Mouse (Mus musculus) forebrain, embryonic 15.5 days (tissue): ENCODE results near the gene Efemp2. TPM values are rescaled to one million over a fixed set of nuclear protein-coding genes. Genes with fewer than 3 reads are reported as not detected.
"Not testable (repeated sequence)": the region's sequence is repeated elsewhere in the genome, so short reads cannot be mapped to it uniquely, and the experiment has no call there.

Source experiments
- ATAC-seq: fragments of 200-750 bp; cut with Nextera tagmentation; replicated peaks from 2 replicates; pipeline ENCODE4 v1.8.0; 2017; ENCODE audit warnings: mild to moderate bottlenecking, moderate TSS enrichment, moderate library complexity
- H3K27ac ChIP-seq: fragments of 300-500 bp; sonication (generic); replicated peaks from 2 replicates; pipeline ENCODE4 v1.5.1; 2015; ENCODE audit warnings: mild to moderate bottlenecking, inconsistent platforms
- H3K27me3 ChIP-seq: fragments of 300-500 bp; sonication (generic); 2 replicates; pipeline ENCODE4 v1.6.1; 2015; ENCODE audit warnings: inconsistent platforms
- H3K36me3 ChIP-seq: fragments of 300-500 bp; sonication (generic); 2 replicates; pipeline ENCODE4 v1.6.1; 2015; ENCODE audit warnings: mild to moderate bottlenecking, inconsistent platforms
- H3K4me1 ChIP-seq: fragments of 300-500 bp; sonication (generic); 2 replicates; pipeline ENCODE4 v1.6.1; 2015; ENCODE audit warnings: inconsistent platforms
- H3K4me2 ChIP-seq: fragments of 300-500 bp; sonication (generic); replicated peaks from 2 replicates; pipeline ENCODE4 v1.6.1; 2015; ENCODE audit warnings: mild to moderate bottlenecking, inconsistent platforms
- H3K4me3 ChIP-seq: fragments of 300-500 bp; sonication (generic); 2 replicates; pipeline ENCODE4 v1.5.1; 2015; ENCODE audit warnings: mild to moderate bottlenecking, inconsistent platforms
- H3K9ac ChIP-seq: fragments of 300-500 bp; sonication (generic); replicated peaks from 2 replicates; pipeline ENCODE4 v1.6.1; 2015; ENCODE audit warnings: mild to moderate bottlenecking, inconsistent platforms
- H3K9me3 ChIP-seq: fragments of 300-500 bp; sonication (generic); 2 replicates; pipeline ENCODE4 v1.6.1; 2016; ENCODE audit warnings: inconsistent platforms
- WGBS: fragments of 180-500 bp; shearing (Covaris S2); methylation state at CpG from one replicate; pipeline ENCODE4 v1.1.7; 2015; ENCODE audit warnings: mixed read lengths; 5-methylcytosine and 5-hydroxymethylcytosine counted together
- polyA plus RNA-seq: library from polyadenylated mRNA; unstranded; fragments of >200 nt; fragmentation: Nextera tagmentation; extraction: Ambion mirVana; gene quantifications from 2 replicates; pipeline ENCODE4 v1.2.1, GENCODE M21; 2015

Gene Efemp2
- polyA plus RNA-seq, 1 experiment from 2014 or later: 30.1 TPM

DNA sequence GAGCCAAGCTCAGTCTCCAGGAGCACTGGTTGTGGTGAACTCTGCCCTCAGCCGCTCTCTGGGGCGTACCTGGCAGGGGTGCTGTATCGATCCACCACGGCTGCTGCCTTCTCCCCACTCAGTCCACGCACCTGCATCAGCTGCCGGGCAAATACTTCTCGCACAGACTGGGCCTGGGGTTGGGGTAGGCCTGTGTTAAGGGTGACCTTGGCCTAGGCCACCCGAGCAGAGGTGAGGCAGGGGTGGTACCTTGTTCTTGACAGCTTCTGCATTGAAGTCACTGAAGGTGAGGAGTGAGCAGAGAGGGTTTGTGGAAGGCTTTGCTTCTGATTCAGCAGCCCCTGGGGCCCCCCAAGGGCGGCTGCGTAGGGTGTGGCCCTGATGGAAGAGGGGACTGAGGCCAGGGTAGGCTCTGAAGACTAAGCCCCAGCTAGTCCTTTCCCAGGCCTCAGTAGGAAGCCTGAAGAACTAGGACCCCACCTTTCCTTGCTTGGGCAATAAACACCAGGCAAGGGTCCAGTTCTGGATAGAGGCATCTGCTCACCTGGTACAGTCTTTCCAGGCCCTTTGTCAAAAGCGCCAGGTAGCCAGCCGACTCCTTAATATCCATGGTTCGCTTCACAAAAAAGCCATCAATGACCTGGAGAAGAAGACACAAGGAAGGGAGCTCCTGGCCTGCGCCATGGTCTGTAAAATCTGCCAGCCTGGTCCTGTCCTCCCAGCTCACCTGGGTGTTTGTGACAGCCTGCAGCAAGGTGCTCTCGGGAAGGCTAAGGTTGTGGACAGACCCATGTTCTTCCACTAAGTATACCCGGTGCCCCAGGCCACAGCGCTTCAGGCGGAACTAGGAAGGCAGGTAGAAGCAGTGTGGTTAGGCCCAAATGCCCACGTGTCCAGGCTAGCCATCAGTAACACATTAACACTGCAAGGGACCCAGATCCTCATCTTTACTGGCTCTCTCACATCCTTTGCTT lies 9.9 kb downstream of the Efemp2 start:
- no peak for ATAC-seq
- Histone ChIP-seq H3K4me1 (peaks cover 17% of the 10 kb centered on the region), H3K9me3 (no peaks in the 10 kb centered on the region), H3K36me3 (peaks cover 37% of the 10 kb centered on the region), H3K4me2 (no peak overlapping the region), H3K4me3 (no peak overlapping the region), H3K27ac (no peak overlapping the region), H3K27me3 (no peaks in the 10 kb centered on the region), H3K9ac (no peak overlapping the region)
- WGBS: 95% methylated on average over 19 of the region's 19 CpGs

DNA sequence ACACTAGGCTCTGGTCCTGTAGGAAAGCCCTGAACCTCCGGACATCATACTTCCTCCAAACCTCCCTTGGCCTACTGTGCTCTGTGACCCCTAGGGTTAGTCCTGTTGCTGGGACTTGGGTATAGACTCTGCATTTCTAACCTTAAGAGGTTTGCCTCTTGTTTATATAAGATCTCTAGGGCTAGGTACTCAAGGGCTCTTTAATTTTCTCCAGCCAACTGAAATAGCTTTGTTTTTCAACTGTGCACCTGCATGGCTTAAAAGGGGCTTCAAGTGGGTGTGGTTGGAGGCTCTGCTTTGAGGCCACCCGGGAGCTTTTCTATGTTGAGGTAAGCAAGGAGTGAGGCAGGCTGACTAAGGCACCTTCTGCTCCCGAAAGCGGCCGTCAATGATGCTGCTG lies 10.7 kb downstream of the Efemp2 start:
- Histone ChIP-seq H3K4me3 (no peak overlapping the region), H3K9me3 (no peaks in the 10 kb centered on the region), H3K36me3 (peaks cover 37% of the 10 kb centered on the region), H3K27ac (no peak overlapping the region), H3K9ac (no peak overlapping the region), H3K4me2 (no peak overlapping the region), H3K4me1 (peaks cover 25% of the 10 kb centered on the region), H3K27me3 (no peaks in the 10 kb centered on the region)
- 95% methylated on average over 5 of the region's 5 CpGs for WGBS
- ATAC-seq: no peak

DNA sequence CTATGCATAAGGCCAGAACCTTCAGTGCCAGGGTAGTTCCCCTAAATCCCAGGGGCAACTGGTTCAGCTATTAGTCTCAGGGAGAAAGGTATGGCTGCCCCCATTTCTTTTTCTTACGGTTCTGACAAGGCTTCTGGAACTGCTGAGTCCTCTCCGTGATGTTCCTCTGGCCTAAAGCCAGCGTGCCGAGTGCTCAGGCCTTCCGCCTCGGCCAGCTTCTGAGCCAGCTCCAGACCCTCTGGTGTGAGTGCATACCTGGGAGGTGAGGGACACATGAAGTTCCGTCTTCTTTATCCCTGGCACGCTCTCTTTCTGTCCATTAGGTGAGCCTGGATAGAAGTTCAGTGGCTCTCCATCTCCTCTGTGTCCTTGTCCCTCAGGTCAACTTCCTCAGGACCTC lies 11.6 kb downstream of the Efemp2 start:
- no peak for ATAC-seq
- Histone ChIP-seq H3K9ac (no peak overlapping the region), H3K27ac (no peak overlapping the region), H3K4me3 (no peak overlapping the region), H3K4me2 (no peak overlapping the region), H3K9me3 (no peaks in the 10 kb centered on the region), H3K27me3 (no peaks in the 10 kb centered on the region), H3K4me1 (peaks cover 31% of the 10 kb centered on the region), H3K36me3 (peaks cover 37% of the 10 kb centered on the region)
- 91% methylated on average over 8 of the region's 8 CpGs for WGBS

DNA sequence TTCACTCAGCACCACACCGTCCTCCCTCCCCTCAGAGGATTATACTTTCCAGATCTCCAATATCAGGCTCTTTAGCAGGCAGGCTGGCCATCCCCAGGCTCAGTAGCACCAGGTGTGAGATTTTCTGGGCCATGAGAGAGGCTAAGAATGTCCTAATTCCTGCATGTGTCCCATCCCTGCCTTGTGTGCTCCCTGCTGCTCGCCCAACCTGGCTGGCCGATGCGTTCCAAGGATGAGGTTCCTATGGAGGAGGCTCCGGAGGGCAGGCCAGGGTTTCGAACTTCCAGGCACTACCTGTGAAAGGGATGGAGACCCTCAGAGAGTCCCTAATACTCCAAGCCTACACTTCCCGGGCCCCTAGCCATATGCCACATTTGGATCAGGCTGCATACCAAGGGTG lies 12.1 kb downstream of the Efemp2 start:
- Histone ChIP-seq H3K27ac (no peak overlapping the region), H3K4me2 (no peak overlapping the region), H3K9me3 (no peaks in the 10 kb centered on the region), H3K9ac (no peak overlapping the region), H3K36me3 (peaks cover 37% of the 10 kb centered on the region), H3K27me3 (no peaks in the 10 kb centered on the region), H3K4me1 (peaks cover 31% of the 10 kb centered on the region), H3K4me3 (no peak overlapping the region)
- ATAC-seq: no peak
- WGBS: 96% methylated on average over 7 of the region's 7 CpGs

DNA sequence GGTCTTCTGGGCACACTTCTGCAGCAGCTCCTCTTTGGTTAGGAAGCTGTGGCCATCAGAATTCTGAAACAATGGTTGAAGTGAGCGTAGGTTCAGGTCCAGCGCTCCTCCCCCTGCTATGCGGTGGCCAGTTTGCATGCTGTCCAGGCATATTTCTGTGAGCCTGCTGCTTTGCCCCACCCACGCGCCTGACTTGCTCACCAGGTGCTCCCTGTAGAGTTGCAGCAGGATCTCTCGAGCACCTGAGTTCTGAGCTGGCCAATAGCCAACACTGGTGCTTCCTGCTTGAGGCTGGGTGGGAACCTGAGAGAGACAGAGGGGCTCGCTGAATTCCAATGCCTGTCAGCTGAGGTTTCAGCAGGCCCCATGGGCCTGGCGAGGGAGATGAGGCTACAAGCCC lies 12.5 kb downstream of the Efemp2 start:
- Histone ChIP-seq H3K4me3 (no peak overlapping the region), H3K27me3 (no peaks in the 10 kb centered on the region), H3K36me3 (peaks cover 37% of the 10 kb centered on the region), H3K4me2 (no peak overlapping the region), H3K9ac (no peak overlapping the region), H3K27ac (no peak overlapping the region), H3K9me3 (no peaks in the 10 kb centered on the region), H3K4me1 (peaks cover 31% of the 10 kb centered on the region)
- ATAC-seq: no peak
- WGBS: 88% methylated on average over 8 of the region's 8 CpGs

DNA sequence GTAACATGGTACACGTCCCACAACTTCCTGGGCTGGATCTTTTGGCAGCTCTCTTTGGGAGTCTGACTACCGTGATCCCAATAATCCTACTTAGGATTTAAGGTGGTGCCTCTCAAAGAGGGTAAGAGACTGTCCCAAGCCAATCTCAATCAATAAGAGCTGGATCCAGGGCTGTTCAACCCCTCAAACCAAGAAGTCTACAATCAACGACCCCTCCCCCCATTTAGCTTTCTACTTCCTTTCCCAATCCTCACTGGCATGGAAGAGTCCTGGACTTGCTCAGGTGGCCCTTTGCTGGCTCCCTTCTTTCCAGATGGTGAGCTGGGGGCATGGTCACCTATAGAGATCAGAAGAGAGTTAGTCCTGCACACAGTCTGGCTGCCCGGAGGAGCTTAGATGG lies 13.0 kb downstream of the Efemp2 start:
- ATAC-seq: no peak
- WGBS: 91% methylated on average over 4 of the region's 4 CpGs
- Histone ChIP-seq H3K27ac (no peak overlapping the region), H3K9ac (no peak overlapping the region), H3K27me3 (no peaks in the 10 kb centered on the region), H3K4me2 (no peak overlapping the region), H3K4me1 (peaks cover 34% of the 10 kb centered on the region), H3K36me3 (peaks cover 36% of the 10 kb centered on the region), H3K9me3 (no peaks in the 10 kb centered on the region), H3K4me3 (peak overlapping the region; percentile 61)

DNA sequence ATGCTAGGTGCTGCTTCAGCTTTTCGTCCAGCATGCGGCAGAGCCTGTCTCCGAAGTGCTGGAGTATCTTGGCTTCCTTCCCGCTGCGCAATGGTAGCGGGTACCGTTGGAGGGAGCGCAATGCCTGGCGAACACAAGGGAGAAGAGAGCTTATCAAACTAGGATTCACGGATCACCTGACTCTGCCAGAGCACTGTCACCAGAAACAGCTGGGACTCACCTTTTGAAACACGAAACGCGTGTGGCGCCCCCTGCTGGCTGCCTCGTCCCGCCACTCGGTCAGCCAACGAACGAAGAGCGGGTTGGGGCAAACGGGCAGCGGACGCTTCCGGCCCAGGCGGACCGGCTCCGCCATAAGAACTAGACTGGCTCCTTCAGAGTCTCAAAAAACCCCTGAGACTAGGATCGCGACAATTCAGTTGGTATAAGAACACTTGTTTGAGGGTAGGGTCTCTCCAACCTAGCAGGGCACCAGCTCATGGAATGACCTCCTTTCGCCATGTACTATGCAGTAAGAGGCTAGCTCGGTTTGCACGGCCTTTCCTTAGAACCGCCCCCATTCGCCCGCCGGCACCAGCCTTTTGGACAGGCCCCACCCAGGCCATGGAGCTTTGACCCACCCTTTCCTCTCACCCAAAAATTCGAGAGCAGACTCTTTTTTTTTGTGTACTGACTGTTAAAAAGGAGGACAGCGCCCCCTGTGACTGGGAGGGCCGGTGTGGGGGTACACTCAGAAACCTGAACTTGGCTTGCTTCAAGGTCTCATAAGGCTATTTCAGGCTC lies 14.2 kb downstream of the Efemp2 start, which contains the start of gene Mus81:
Gene Mus81 (minus strand): TSS at position 635 of the 783 bp plus-strand sequence.
- Histone ChIP-seq H3K36me3 (peaks cover 32% of the 10 kb centered on the region), H3K27ac (peak within 1 kb of the TSS; percentile 99), H3K27me3 (no peaks in the 10 kb centered on the region), H3K9me3 (no peaks in the 10 kb centered on the region), H3K4me3 (peak within 1 kb of the TSS; percentile 61), H3K9ac (peak within 1 kb of the TSS; percentile 67), H3K4me2 (peak within 1 kb of the TSS; percentile 88), H3K4me1 (peaks cover 46% of the 10 kb centered on the region)
- ATAC-seq: peak; percentile 49
- WGBS: under 1% methylated on average over 39 of the region's 39 CpGs

DNA sequence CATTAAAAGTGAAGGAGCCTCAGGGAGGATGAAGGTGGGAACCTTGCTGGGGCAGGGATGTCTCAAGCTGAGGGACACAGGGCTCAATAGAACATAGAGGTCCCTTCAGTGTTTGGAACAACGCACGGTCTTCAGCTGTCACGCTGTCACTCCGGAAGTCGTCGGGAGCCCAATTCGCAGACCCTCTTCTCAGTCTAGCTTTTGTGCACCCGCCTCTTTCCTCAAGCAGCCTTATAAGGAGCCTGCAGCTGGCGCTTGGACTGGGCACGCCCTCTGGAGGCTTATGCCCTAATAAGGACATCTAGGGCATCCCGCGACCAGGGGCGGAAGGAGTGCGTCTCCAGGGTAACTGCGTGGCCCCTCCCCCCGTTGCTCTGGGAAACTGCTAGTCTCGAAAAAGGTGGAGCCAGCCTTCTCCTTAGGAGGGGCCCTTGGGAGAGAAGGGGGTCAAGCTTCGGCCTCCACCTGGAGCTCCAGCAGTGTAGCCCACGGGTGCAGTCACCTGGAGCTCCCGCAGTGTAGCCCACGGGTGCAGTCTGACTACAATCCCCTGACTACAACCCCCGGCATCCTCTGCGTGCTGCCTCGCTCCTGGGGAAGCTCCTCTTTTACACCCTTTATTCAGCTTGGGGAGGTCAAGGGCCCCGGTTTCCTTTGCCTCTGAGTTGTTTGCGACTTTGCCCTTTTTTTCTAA lies 15.3 kb downstream of the Efemp2 start:
- Histone ChIP-seq H3K4me1 (peaks cover 50% of the 10 kb centered on the region), H3K36me3 (peaks cover 32% of the 10 kb centered on the region), H3K27ac (peak overlapping the region; percentile 99), H3K9me3 (no peaks in the 10 kb centered on the region), H3K4me3 (peak overlapping the region; percentile 61), H3K9ac (peak overlapping the region; percentile 47), H3K4me2 (peak overlapping the region; percentile 88), H3K27me3 (no peaks in the 10 kb centered on the region)
- peak; percentile 77 for ATAC-seq
- under 1% methylated on average over 26 of the region's 26 CpGs for WGBS

DNA sequence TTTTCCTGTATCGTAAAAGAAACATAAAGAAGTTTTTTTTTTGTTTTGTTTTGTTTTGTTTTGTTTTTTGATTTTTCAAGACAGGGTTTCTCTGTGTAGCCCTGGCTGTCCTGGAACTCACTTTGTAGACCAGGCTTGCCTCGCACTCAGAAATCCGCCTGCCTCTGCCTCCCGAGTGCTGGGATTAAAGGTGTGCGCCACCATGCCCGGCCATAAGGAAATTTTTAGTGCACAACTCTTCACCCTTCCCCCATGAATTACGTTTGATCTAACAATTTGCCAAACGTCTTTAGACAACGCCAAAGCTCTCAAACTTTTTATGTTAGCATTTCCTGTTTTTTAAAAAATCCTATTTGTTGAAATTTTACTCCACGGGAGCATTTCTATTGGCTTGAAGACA lies 16.0 kb downstream of the Efemp2 start:
- H3K36me3 ChIP-seq: peaks cover 34% of the 10 kb centered on the region
- H3K9me3 ChIP-seq, H3K9ac ChIP-seq, H3K27me3 ChIP-seq, ATAC-seq: not testable (repeated sequence)
- H3K4me3 ChIP-seq: peak overlapping the region; percentile 100
- peak overlapping the region; percentile 88 for H3K4me2 ChIP-seq
- H3K4me1 ChIP-seq: peaks cover 50% of the 10 kb centered on the region
- WGBS: 50% methylated on average over 10 of the region's 10 CpGs
- peak overlapping the region; percentile 99 for H3K27ac ChIP-seq

DNA sequence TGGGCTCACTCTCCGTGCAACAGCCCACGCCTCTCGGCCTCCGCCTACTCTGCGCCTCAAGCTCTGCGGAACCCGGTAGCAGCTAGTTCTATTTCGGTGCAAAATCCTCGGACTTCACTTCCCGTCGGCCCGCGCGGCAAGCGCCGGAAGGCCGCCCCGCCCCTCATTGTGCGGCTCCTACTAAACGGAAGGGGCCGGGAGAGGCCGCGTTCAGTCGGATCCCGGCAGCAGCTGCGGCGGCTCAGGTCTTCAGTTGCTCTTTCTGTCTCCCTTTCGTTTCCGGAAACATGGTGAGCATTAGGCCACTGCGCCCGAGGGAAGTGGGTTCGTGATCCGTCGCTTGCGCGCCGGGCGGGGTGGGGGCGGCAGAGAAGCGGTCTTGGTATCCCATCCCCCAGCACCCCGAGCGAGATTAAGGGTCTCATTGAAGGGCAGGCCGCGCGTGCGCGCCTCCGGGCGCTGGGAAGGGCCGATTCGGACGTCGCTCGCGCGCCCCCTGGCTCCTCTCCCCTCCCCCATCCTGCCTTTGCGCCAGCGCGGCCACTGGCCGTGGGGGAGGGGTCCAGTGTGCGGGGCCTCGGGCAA lies 16.7 kb downstream of the Efemp2 start, which contains the start of gene Cfl1:
Gene Cfl1 (plus strand): TSS at position 143 of the 585 bp plus-strand sequence.
- Histone ChIP-seq H3K4me3 (peak within 1 kb of the TSS; percentile 100), H3K9me3 (no peaks in the 10 kb centered on the region), H3K4me2 (peak within 1 kb of the TSS; percentile 88), H3K27ac (peak within 1 kb of the TSS; percentile 99), H3K4me1 (peaks cover 50% of the 10 kb centered on the region), H3K9ac (peak within 1 kb of the TSS; percentile 99), H3K36me3 (peaks cover 32% of the 10 kb centered on the region), H3K27me3 (no peaks in the 10 kb centered on the region)
- peak; percentile 71 for ATAC-seq
- under 1% methylated on average over 60 of the region's 62 CpGs for WGBS

DNA sequence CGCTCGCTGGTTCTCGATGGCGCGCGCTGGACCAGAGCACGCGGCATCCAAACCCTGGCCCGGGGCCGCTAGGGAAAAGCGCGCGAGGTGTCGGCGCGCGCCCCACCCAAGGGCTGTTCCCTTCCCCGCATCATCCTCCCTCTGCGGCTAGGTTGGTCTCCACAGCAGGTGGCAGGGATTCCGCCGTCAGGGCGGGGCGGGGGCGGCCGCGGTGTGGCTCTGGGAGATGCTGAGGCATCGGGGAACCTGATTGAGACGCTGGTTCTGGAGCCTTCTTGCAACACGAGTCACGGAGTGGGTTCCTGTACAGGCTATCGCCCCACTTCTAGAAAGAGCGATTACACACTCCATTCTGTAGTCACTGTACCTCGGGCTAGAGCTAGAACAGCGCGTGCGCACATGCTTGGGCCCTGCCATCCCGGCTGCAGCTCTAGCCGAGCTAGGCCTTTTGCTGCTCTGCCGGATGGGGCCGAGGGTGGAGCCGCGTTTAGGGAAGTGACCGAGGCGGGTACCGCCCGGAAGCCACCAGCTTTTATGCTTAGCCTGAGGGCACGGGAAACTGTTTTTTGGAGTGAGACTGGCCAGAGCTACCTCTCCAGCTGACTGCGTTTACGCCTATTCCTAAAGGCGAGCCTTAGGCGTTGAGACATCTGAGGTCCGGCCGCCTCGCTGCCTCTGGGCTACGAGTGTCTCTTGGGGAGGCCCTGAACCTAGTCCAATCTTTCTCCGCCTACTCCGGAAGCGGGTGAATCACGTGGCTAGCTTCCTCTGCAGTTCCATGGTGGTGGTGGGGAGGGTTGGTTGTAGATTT lies 17.3 kb downstream of the Efemp2 start:
- no peaks in the 10 kb centered on the region for H3K27me3 ChIP-seq
- peak overlapping the region; percentile 99 for H3K27ac ChIP-seq
- 0% methylated on average over 59 of the region's 59 CpGs for WGBS
- H3K9ac ChIP-seq: peak overlapping the region; percentile 99
- peaks cover 37% of the 10 kb centered on the region for H3K36me3 ChIP-seq
- H3K4me3 ChIP-seq: peak overlapping the region; percentile 100
- peak; percentile 23 for ATAC-seq
- peaks cover 50% of the 10 kb centered on the region for H3K4me1 ChIP-seq
- H3K9me3 ChIP-seq: no peaks in the 10 kb centered on the region
- peak overlapping the region; percentile 88 for H3K4me2 ChIP-seq
